Mouse (Mus musculus): ENCODE measurements around the gene Znhit6.

GRCm38 (mm10) chr3:145623047-145623446 lies 47.0 kb downstream of the Znhit6 start:
- TF ChIP-seq POLR2AphosphoS2 (IDR thresholded peaks at IDR 0.05; ENCODE audit: insufficient read length, low read depth): no peak
- no peak for TF ChIP-seq USF1 (IDR thresholded peaks at IDR 0.05; ENCODE audit: low read depth)
